Mouse (Mus musculus) thymus, adult 2 months (tissue): ENCODE results near the gene Ube2v1.

Experiments used
- CTCF ChIP-seq: fragments of 200-500 bp; IDR thresholded peaks from 2 replicates; pipeline ENCODE4 v1.5.1; 2012; ENCODE audit warnings: mild to moderate bottlenecking, control low read depth, low read length, moderate library complexity, borderline replicate concordance; ENCODE audit not compliant: control insufficient read depth, poor library complexity, insufficient read depth; ENCODE audit errors: extremely low read depth
- POLR2A ChIP-seq: fragments of 200-500 bp; IDR thresholded peaks from 2 replicates; pipeline ENCODE4 v1.6.1; 2012; ENCODE audit warnings: mild to moderate bottlenecking, low read length, control low read depth, moderate library complexity; ENCODE audit not compliant: control insufficient read depth, poor library complexity, insufficient read depth; ENCODE audit errors: extremely low read depth

- TF ChIP-seq CTCF (no peak), POLR2A (no peak)
Observed at GRCm38 (mm10) chr2:167595761-167596171, 36.1 kb downstream of the Ube2v1 start.
